Mouse (Mus musculus) midbrain, embryonic 13.5 days (tissue): ENCODE measurements around the gene Tmem150c. TPM values are rescaled to one million over a fixed set of nuclear protein-coding genes. Genes with fewer than 3 reads are reported as not detected.

Experiments
- ATAC-seq: fragments of 200-750 bp; cut with Nextera tagmentation; 2 replicates; pipeline ENCODE4 v1.8.0; 2017; ENCODE audit warnings: mild to moderate bottlenecking, moderate TSS enrichment, moderate library complexity
- H3K27ac ChIP-seq: fragments of 300-500 bp; sonication (generic); 2 replicates; pipeline ENCODE4 v1.5.1; 2015; ENCODE audit warnings: inconsistent platforms, mild to moderate bottlenecking, moderate library complexity
- H3K27me3 ChIP-seq: fragments of 300-500 bp; sonication (generic); 2 replicates; pipeline ENCODE4 v1.6.1; 2015; ENCODE audit warnings: mild to moderate bottlenecking, inconsistent platforms
- H3K36me3 ChIP-seq: fragments of 300-500 bp; sonication (generic); 2 replicates; pipeline ENCODE4 v1.6.1; 2015; ENCODE audit warnings: mild to moderate bottlenecking, inconsistent platforms
- H3K4me1 ChIP-seq: fragments of 300-500 bp; sonication (generic); replicated peaks from 2 replicates; pipeline ENCODE4 v1.6.1; 2015; ENCODE audit warnings: inconsistent platforms
- H3K4me2 ChIP-seq: fragments of 300-500 bp; sonication (generic); replicated peaks from 2 replicates; pipeline ENCODE4 v1.6.1; 2015; ENCODE audit warnings: moderate library complexity, mild to moderate bottlenecking, inconsistent platforms
- H3K4me3 ChIP-seq: fragments of 300-500 bp; sonication (generic); replicated peaks from 2 replicates; pipeline ENCODE4 v1.5.1; 2015; ENCODE audit warnings: mild to moderate bottlenecking, inconsistent platforms
- H3K9ac ChIP-seq: fragments of 300-500 bp; sonication (generic); replicated peaks from 2 replicates; pipeline ENCODE4 v1.6.1; 2015; ENCODE audit warnings: mild to moderate bottlenecking, inconsistent platforms
- H3K9me3 ChIP-seq: fragments of 300-500 bp; sonication (generic); 2 replicates; pipeline ENCODE4 v1.6.1; 2016; ENCODE audit warnings: mild to moderate bottlenecking, inconsistent platforms
- WGBS: fragments of 180-500 bp; shearing (Covaris S2); methylation state at CpG from one replicate; pipeline ENCODE4 v1.1.7; 2015; 5-methylcytosine and 5-hydroxymethylcytosine counted together
- polyA plus RNA-seq: library from polyadenylated mRNA; unstranded; fragments of >200 nt; fragmentation: Nextera tagmentation; extraction: Ambion mirVana; gene quantifications from 2 replicates; pipeline ENCODE4 v1.2.1, GENCODE M21; 2015

Gene Tmem150c
- polyA plus RNA-seq, 1 experiment from 2014 or later = 17.7 TPM

DNA sequence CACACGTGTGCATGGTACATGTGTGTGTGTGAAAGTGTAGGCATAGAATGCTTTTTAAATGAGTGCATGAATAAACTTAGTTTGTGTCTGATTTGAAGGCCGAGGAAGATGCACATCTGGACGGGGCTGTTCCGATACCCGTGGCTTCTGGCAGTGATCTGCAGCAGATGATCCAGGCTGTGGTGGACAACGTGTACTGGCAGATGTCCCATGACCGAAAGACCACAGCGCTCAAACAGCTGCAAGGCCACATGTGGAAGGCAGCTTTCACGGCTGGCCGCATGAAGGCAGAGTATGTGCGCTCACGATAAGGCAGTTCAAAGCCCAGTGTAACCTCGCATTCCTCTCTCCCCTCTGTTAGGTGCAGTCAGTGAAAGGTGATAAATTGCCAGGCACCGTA is 98.7 kb downstream of the Tmem150c start:
- no peak overlapping the region for H3K27ac ChIP-seq
- no peak overlapping the region for H3K4me3 ChIP-seq
- peaks cover 59% of the 10 kb centered on the region for H3K36me3 ChIP-seq
- H3K9ac ChIP-seq = no peak overlapping the region
- 97% methylated on average over 14 of the region's 14 CpGs for WGBS
- no peak for ATAC-seq
- no peaks in the 10 kb centered on the region for H3K27me3 ChIP-seq
- no peaks in the 10 kb centered on the region for H3K9me3 ChIP-seq
- no peak overlapping the region for H3K4me2 ChIP-seq
- H3K4me1 ChIP-seq = peaks cover 17% of the 10 kb centered on the region

DNA sequence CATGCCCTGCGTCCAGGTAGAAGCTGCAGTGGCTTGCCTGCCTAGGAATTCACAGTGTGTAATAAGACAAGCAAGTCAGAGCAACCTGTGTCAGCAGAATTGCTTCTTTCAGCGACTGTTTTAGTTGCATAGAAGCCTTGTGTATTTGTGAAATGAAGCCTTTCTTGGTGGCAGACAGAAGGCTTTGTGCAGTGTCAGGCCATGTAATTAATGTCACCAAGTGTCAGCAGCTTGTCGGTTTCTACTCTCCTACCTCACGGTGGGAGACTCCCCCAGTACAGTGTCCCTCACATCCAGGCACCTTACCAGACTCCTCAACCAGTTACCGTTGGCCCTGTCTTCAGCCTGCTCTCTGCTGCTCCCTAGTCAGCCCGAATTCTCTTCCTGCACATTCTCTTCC is 100.3 kb downstream of the Tmem150c start:
- 58% methylated on average over 6 of the region's 6 CpGs for WGBS
- Histone ChIP-seq H3K4me2 (no peak overlapping the region), H3K4me3 (no peak overlapping the region), H3K27ac (0 out of 2 replicates have a peak overlapping the region, but pooled peaks have one; percentile 14), H3K9ac (no peak overlapping the region), H3K27me3 (no peaks in the 10 kb centered on the region), H3K36me3 (peaks cover 44% of the 10 kb centered on the region), H3K4me1 (peaks cover 24% of the 10 kb centered on the region), H3K9me3 (no peaks in the 10 kb centered on the region)
- ATAC-seq = no peak

DNA sequence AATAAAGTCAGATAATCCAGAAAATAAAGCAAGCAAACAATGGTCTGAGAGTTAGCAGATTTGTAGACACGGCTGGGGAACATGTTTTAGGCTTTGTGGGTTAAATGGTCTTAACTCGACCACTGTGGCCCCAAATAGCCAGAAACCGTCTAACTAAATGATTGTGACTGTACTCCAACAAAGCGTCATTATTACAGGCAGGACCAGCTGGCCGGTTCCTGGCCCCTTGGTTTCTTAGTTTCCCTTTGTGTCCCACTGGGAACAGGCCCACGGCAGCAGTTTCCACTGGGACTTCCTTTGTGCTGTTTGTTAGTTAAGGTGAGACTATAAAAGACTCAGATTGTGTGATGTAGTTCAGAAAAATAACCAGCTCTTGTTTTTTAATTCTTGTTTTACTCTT is 100.9 kb downstream of the Tmem150c start:
- Histone ChIP-seq H3K4me3 (no peak overlapping the region), H3K36me3 (peaks cover 38% of the 10 kb centered on the region), H3K9ac (no peak overlapping the region), H3K9me3 (no peaks in the 10 kb centered on the region), H3K27ac (0 out of 2 replicates have a peak overlapping the region, but pooled peaks have one; percentile 14), H3K4me1 (peaks cover 25% of the 10 kb centered on the region), H3K4me2 (no peak overlapping the region), H3K27me3 (no peaks in the 10 kb centered on the region)
- 49% methylated on average over 6 of the region's 6 CpGs for WGBS
- ATAC-seq = no peak

DNA sequence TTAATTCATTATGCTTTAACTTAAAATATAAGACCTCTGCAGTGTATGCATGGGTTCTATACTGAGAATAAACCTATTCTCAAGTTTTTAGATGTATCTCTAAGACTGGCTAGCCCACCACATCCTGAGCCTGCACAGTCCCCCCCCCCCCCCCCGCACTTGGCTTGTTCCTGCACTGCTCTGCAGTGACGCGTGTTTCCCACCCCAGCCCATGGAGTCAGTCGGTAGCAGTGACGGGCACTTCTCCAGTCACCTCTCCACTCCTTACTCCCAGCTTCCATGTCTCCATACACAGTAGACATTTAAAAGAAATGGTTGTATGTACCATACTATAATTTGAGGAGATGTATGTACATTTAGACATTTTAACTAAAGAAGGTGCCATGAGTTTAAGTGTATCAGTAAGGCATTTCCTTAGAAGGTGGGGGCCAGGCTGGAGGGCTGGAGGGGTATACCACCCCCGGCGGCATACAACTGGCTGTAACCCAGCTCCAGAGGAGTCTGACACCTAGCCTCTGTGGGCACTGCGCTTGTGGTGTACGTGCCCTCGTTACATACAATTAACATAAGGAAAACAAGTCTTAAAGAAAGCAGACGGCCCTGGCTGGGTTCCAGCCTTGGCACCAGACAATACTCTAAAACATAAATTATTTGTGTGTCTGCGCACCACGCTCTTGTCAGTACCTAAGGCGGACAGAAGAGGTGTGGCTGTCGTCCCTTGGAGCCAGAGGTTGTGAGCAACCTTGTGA is 102.0 kb downstream of the Tmem150c start:
- peaks cover 25% of the 10 kb centered on the region for H3K4me1 ChIP-seq
- H3K4me2 ChIP-seq = no peak overlapping the region
- H3K9me3 ChIP-seq = no peaks in the 10 kb centered on the region
- WGBS = 82% methylated on average over 14 of the region's 15 CpGs
- no peaks in the 10 kb centered on the region for H3K27me3 ChIP-seq
- H3K4me3 ChIP-seq = no peak overlapping the region
- ATAC-seq = peak; percentile 47; the same call in 1 of the 2 replicates
- no peak overlapping the region for H3K9ac ChIP-seq
- H3K36me3 ChIP-seq = peaks cover 32% of the 10 kb centered on the region
- H3K27ac ChIP-seq = no peak overlapping the region

DNA sequence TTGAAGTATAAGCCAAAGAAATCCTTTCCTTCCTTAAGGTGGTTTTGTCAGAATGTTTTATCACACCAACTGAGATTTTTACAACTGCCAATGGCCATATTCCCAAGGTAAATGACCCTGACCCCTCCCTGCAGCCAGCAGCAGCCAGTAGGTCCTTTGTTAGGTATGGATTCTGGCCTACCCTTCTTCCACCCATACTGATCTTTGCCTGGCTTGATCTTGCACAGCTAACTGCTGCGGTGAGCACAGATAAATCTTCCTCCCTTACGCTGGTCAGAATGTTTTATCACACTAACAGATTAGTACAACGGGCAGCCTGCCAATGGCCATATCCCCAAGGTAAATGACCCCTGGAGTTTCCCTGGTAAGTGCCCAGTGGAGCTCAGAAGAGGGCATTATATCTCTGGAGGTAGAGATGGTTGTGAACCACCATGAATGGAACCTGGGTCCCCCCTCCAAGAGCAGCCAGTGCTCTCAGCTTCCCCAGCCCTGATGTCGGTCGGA is 103.7 kb downstream of the Tmem150c start:
- H3K27ac ChIP-seq = no peak overlapping the region; the same call in 1 of the 2 replicates
- ATAC-seq = no peak
- H3K27me3 ChIP-seq = no peaks in the 10 kb centered on the region
- no peak overlapping the region for H3K4me3 ChIP-seq
- 92% methylated on average over 5 of the region's 5 CpGs for WGBS
- no peak overlapping the region for H3K9ac ChIP-seq
- no peaks in the 10 kb centered on the region for H3K9me3 ChIP-seq
- no peak overlapping the region for H3K4me2 ChIP-seq
- H3K36me3 ChIP-seq = peaks cover 17% of the 10 kb centered on the region
- peaks cover 25% of the 10 kb centered on the region for H3K4me1 ChIP-seq

DNA sequence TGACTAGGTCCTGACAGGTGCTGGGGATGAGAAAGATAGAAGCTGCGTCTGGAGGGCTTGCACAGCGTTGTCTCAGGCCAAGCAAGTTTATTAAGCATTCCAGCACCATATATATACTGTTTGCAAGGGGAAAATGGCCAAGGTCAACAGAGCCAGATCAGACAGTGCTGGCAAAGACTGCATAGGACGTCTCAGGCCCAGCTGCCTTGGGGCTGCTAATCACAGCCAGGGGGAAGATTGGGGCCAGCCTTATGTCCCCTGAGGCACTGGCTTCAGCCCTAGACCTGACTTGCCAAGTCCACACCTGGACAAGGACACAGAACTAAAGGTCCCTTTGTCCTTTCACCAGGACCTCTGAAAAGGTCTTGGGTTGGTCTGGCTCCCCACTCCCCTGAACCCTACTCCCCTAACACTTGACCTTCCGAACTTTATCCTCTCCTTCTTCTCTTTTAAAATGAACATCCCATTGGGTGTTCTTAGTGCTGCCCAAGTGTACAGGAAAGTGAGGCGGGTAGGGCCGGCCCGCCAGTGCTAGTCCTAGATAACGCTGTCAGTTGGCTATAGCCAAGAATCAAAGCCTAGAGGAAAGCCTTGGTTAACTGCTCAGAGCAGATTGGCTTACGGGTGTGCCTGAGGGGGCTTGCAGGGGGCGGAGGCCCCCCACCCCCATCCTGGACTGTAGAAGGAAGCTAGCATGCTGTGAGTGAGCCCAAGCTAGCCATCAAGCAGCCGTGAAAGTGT is 104.6 kb downstream of the Tmem150c start:
- peak; percentile 13; the same call in 1 of the 2 replicates for ATAC-seq
- no peak overlapping the region for H3K27ac ChIP-seq
- H3K4me2 ChIP-seq = no peak overlapping the region
- H3K36me3 ChIP-seq = peaks cover 9% of the 10 kb centered on the region
- H3K27me3 ChIP-seq = no peaks in the 10 kb centered on the region
- peaks cover 25% of the 10 kb centered on the region for H3K4me1 ChIP-seq
- H3K9ac ChIP-seq = no peak overlapping the region
- H3K4me3 ChIP-seq = no peak overlapping the region
- WGBS = 89% methylated on average over 11 of the region's 11 CpGs
- no peaks in the 10 kb centered on the region for H3K9me3 ChIP-seq

DNA sequence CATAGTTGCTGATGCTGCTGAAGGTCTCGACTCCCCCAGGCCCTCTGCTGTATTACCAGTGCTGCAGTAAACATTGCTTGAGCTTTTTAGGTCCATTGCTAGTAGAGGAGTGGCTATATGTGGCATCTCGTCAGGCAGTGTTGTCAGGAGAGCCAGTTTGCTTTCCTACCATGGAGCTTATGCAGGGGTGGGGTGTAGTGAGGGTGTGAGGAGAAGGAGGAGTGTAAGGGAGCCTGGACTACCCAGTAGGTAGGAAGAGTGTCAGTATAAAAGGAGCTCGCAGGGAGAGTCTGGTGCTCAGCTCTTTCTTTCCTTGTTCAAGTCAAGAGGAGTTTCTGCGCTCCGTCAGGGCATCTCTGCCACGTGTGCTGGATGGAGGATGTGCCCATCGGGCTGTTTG is 106.9 kb downstream of the Tmem150c start:
- ATAC-seq = no peak
- 95% methylated on average over 7 of the region's 7 CpGs for WGBS

DNA sequence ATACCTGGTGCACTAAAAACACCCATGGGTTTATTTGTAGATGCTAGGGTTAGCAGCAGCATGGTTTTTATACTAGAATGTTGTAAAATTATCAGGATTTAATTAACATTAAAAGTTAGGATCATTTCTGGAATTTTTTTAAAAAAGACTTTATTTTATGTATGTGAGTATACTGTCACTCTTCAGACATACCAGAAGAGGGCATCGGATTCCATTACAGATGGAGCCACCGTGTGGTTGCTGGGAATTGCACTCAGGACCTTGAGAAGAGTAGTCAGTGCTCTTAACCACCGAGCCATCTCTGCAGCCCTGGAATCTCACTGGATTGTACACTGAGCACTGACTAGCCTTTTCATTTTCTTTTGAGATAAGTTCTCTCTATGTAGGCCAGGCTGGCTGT is 109.7 kb downstream of the Tmem150c start:
- no peak overlapping the region for H3K27ac ChIP-seq
- no peak overlapping the region for H3K9ac ChIP-seq
- peaks cover 44% of the 10 kb centered on the region for H3K4me1 ChIP-seq
- no peaks in the 10 kb centered on the region for H3K9me3 ChIP-seq
- H3K36me3 ChIP-seq = peaks cover 2% of the 10 kb centered on the region; the same call in 1 of the 2 replicates
- no peak for ATAC-seq
- H3K4me3 ChIP-seq = no peak overlapping the region
- no peaks in the 10 kb centered on the region for H3K27me3 ChIP-seq
- WGBS = 98% methylated on average over 3 of the region's 3 CpGs
- no peak overlapping the region for H3K4me2 ChIP-seq

More for the DNA sequence above, 106.9 kb downstream of the Tmem150c start:
- Histone ChIP-seq H3K4me1 (peaks cover 23% of the 10 kb centered on the region), H3K27ac (no peak overlapping the region), H3K27me3 (no peaks in the 10 kb centered on the region), H3K4me3 (no peak overlapping the region), H3K4me2 (no peak overlapping the region), H3K9ac (no peak overlapping the region), H3K36me3 (peaks cover 2% of the 10 kb centered on the region; the same call in 1 of the 2 replicates), H3K9me3 (no peaks in the 10 kb centered on the region)

DNA sequence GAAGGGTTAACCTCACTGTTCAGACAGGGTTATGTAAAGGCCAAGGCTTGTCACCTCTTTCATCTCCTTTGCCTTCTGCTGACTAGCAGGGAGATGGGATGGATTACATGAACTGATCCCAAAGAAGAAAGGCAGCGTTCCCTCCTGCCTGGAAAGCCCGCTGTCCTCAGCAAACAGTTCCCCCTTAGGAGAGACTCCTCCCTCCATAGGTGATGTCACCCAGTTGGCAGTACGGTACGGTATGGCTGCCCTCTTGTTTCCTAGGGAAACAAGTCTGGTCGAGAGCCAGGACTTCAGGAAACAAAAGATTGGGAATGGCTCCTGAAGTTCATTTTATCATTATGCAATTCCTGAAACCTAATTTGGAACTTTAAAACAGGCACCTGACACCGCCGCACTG is 111.7 kb downstream of the Tmem150c start:
- Histone ChIP-seq H3K9me3 (no peaks in the 10 kb centered on the region), H3K4me1 (peaks cover 52% of the 10 kb centered on the region), H3K36me3 (peaks cover 2% of the 10 kb centered on the region; the same call in 1 of the 2 replicates), H3K4me2 (no peak overlapping the region), H3K4me3 (no peak overlapping the region), H3K9ac (0 out of 2 replicates have a peak overlapping the region, but pooled peaks have one; percentile 4), H3K27ac (0 out of 2 replicates have a peak overlapping the region, but pooled peaks have one; percentile 19), H3K27me3 (no peaks in the 10 kb centered on the region)
- peak; percentile 53; the same call in 1 of the 2 replicates for ATAC-seq
- 41% methylated on average over 7 of the region's 7 CpGs for WGBS

DNA sequence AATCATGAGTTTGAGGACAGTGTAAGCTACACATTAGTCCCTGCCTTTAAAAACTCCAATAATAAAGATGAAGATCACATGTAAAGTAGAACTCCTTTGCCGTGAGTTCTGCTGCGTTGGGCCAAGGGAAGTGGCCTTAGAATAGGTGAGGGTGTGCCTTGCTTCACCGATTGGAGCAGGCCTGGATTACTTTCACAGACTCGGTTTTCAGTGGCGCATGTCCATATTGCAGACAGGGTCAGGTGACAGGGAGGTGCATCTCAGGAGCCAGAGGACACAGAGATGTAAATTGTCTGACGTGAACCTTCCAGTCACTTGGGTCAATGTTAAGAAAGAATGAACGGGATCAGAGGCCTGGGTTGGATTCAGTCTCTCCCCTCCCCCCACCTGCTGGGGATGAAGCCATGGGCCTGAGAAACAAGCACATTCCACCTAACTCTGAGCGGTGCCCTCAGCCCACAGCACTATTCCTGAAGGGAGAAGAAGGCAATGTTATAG is 112.4 kb downstream of the Tmem150c start:
- no peak overlapping the region for H3K4me2 ChIP-seq
- 44% methylated on average over 8 of the region's 8 CpGs for WGBS
- no peaks in the 10 kb centered on the region for H3K27me3 ChIP-seq
- H3K4me3 ChIP-seq = no peak overlapping the region
- no peak overlapping the region for H3K9ac ChIP-seq
- H3K27ac ChIP-seq = no peak overlapping the region
- no peaks in the 10 kb centered on the region for H3K9me3 ChIP-seq
- peaks cover 52% of the 10 kb centered on the region for H3K4me1 ChIP-seq
- 0 out of 2 replicates have a peak, but pooled peaks have one; percentile 17 for ATAC-seq
- H3K36me3 ChIP-seq = 0 out of 2 replicates have a peak, but pooled peaks cover 2% of the 10 kb centered on the region

DNA sequence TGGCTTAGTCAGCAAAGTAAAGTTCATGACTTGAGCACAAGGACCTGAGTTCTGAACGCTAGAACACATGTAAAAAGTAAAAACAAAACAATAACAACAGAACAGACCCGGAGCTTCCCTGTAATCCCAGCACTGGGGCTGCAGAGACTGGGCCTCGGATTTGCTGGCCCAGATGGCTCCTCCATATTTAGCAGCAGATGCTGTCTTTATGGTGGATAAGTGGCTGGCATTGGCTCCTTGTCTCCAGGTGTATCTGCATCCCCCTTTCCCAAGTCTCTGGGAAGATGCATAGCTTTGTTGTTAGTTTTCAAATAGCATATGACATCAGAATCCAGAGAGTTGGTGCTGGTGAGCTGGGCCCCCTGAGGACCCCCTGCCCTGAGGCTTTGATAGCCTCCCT is 113.5 kb downstream of the Tmem150c start:
- H3K4me1 ChIP-seq = peaks cover 63% of the 10 kb centered on the region
- WGBS = 79% methylated on average over 3 of the region's 3 CpGs

DNA sequence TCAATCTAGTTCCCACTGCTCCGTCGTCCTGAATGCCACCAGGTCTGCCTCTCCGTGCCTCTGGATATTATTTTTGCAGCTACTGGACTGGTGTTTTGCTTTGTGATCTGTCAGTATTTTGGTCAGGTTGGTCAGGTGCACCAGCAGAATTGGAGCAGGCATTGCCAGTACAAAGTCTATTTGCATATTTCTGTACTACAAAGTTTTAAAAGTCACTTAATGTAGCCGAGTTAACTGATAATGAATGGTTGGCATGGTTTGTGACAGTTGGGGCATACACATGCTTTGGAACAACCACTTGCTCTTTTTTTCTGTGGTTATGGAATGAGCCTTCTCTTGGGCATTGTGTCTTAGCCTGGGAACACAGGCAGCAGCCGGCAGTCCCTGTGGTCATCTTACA is 115.0 kb downstream of the Tmem150c start:
- no peak overlapping the region for H3K9ac ChIP-seq
- H3K27ac ChIP-seq = no peak overlapping the region
- no peak overlapping the region for H3K4me3 ChIP-seq
- no peaks in the 10 kb centered on the region for H3K9me3 ChIP-seq
- H3K36me3 ChIP-seq = no peaks in the 10 kb centered on the region
- no peak for ATAC-seq
- H3K27me3 ChIP-seq = no peaks in the 10 kb centered on the region
- H3K4me2 ChIP-seq = no peak overlapping the region
- 80% methylated on average over 5 of the region's 5 CpGs for WGBS
- H3K4me1 ChIP-seq = peaks cover 69% of the 10 kb centered on the region

More for the DNA sequence above, 113.5 kb downstream of the Tmem150c start:
- H3K27ac ChIP-seq = no peak overlapping the region
- H3K4me2 ChIP-seq = no peak overlapping the region
- H3K9me3 ChIP-seq = no peaks in the 10 kb centered on the region
- no peaks in the 10 kb centered on the region for H3K27me3 ChIP-seq
- no peak for ATAC-seq
- H3K9ac ChIP-seq = no peak overlapping the region
- no peak overlapping the region for H3K4me3 ChIP-seq
- no peaks in the 10 kb centered on the region for H3K36me3 ChIP-seq
